Mouse (Mus musculus) left cerebral cortex, adult 11 months (tissue): ENCODE measurements around the gene Foxo4.

Experiments
- DNase-seq: peaks from one replicate; pipeline ENCODE4 v3.0.0; 2022; ENCODE audit warnings: low spot score

Gene Foxo4

DNA sequence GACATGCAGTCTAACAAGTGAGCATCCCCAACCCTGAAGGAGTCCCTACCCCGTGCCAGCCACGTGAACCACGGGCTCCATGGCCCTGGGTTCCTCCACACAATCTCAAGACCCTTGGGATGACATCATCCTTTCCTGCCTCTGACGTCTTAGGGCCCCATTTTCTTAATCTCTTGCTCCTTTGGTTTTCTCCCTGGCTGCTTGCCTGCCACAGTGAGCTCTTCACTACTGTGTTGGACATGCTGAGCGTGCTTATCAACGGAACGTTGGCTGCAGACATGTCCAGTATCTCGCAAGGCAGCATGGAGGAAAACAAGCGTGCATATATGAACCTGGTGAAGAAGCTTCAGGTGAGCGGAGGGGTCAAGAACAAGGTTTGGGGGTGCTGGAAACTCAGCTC lies 35.8 kb downstream of the Foxo4 start:
- no peak for DNase-seq

DNA sequence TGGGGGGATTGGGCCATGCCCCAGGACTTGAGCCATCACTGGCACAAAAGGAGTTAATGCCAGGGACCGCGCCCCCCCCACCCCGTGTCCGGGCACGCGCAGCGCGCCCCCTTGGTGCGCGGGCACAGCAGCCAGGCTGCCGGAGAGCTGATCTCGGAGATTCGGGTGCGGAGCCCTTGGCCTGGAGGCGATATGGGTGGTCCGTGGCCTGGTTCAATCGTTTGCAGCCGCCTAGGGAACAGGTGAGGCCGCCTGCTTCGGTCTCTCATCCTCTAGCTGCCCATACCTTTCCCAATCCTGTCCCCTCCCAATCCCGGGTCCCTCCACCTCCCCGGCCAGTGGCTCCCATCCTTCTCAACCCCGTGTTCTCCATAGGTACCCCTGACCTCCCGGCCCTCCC lies 44.7 kb downstream of the Foxo4 start, which contains the start of gene Nlgn3:
Nlgn3 (plus strand) TSS at position 114 of the 400 bp plus-strand sequence.
- peak; percentile 42 for DNase-seq

- no peak for DNase-seq
Observed at GRCm38 (mm10) chrX:101299473-101300426, 45.4 kb downstream of the Foxo4 start.

GRCm38 (mm10) chrX:101300427-101301030 lies 46.2 kb downstream of the Foxo4 start:
- no peak for DNase-seq

- no peak for DNase-seq
Observed at GRCm38 (mm10) chrX:101301654-101302053, 47.3 kb downstream of the Foxo4 start.

DNA sequence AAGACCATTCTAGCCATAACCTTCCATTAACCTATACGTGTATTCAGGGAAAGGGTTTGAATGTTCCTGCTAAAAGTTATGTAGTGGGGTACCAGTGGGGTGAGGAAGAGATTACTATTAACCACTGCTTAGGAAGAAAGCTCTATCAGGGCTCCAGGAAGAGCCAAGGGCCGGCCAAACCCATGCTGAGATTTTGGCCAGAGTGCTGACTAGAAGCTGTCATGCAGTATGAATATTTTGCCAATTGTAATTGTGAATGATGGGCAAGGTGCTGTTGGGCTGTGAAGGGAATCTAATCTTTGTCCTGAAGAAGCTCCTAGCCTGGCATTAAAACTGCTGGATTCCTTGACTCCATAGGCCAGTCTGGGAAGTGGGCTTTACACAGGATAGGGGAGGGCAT lies 50.3 kb downstream of the Foxo4 start:
- no peak for DNase-seq

DNA sequence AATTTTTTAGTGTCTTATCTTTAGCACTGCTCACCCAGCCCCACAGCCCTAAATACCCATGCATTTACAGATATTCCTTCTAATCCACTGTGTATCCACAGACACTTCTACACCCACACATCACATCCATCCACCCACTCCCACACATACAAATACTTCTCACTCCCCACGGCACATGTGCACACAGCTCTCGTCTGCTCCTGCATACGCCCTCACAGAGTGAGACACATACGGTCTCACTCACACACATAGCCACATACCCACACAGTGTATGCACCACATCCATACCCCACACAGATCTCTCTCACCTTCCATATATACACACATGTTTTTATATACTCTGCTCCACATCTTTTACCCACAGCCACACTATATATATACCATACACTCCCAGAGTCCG lies 55.0 kb downstream of the Foxo4 start:
- no peak for DNase-seq
